Mouse (Mus musculus) heart, adult 2 months (tissue): ENCODE data around the gene Olfr1315-ps1.

Source experiments
- CTCF ChIP-seq: fragments of 200-600 bp; IDR thresholded peaks from 2 replicates; pipeline ENCODE4 v1.8.1; 2022; ENCODE audit warnings: antibody characterized with exemption, mild to moderate bottlenecking, moderate library complexity
- EP300 ChIP-seq: fragments of 200-500 bp; IDR thresholded peaks from 2 replicates; pipeline ENCODE4 v1.6.1; 2011; ENCODE audit warnings: low read depth, low read length, control low read depth; ENCODE audit not compliant: insufficient read depth
- POLR2A ChIP-seq: fragments of 200-500 bp; IDR thresholded peaks from 2 replicates; pipeline ENCODE4 v1.6.1; 2011; ENCODE audit warnings: mild to moderate bottlenecking, low read depth, low read length, control low read depth; ENCODE audit not compliant: insufficient read depth

DNA sequence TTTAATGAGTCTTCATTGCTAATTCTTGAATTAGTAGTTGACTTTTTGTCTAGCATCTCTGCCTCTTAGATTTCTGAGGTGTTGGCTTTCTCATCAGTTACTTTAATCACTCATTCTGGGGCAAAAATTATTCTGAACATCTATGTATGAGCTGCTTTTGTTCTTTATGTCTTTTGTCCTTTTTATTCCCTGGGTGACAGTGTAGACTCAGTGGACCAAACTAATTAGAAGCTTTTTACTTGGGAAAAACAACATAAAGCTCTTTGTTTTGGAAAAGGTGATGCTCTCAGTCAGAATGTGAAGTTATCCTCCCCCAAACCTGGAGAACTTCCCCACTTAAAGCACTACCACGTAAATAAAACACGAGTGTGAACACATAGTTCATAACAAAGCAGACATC is 24.8 kb upstream of the Olfr1315-ps1 start, which contains the start of gene Olfr1317:
- no peak for TF ChIP-seq POLR2A
- TF ChIP-seq EP300 = no peak
- TF ChIP-seq CTCF = no peak
